Mouse (Mus musculus) stomach, postnatal 0 days (tissue): ENCODE data around the gene Dnmt3a. TPM values are rescaled to one million over a fixed set of nuclear protein-coding genes. Genes with fewer than 3 reads are reported as not detected.

Experiments used
- ATAC-seq: fragments of 200-750 bp; cut with Nextera tagmentation; 2 replicates; pipeline ENCODE4 v1.8.0; 2017; ENCODE audit not compliant: low FRiP score, low TSS enrichment
- DNase-seq: peaks from one replicate; pipeline ENCODE4 v3.0.0-alpha.2; 2016; ENCODE audit warnings: low spot score
- H3K27ac ChIP-seq: fragments of 300-500 bp; sonication (generic); replicated peaks from 2 replicates; pipeline ENCODE4 v1.5.1; 2014; ENCODE audit warnings: mild to moderate bottlenecking, control low read depth
- H3K27me3 ChIP-seq: fragments of 300-500 bp; sonication (generic); 2 replicates; pipeline ENCODE4 v1.6.1; 2014; ENCODE audit warnings: low read length; ENCODE audit not compliant: control insufficient read depth, insufficient read depth
- H3K36me3 ChIP-seq: fragments of 300-500 bp; sonication (generic); 2 replicates; pipeline ENCODE4 v1.6.1; 2014; ENCODE audit warnings: low read length, mixed read lengths; ENCODE audit not compliant: control insufficient read depth, insufficient read depth
- H3K4me1 ChIP-seq: fragments of 300-500 bp; sonication (generic); replicated peaks from 2 replicates; pipeline ENCODE4 v1.6.1; 2014; ENCODE audit warnings: antibody characterized with exemption; ENCODE audit not compliant: control insufficient read depth, insufficient read depth
- H3K4me2 ChIP-seq: fragments of 300-500 bp; sonication (generic); replicated peaks from 2 replicates; pipeline ENCODE4 v1.6.1; 2014; ENCODE audit warnings: low read depth, mild to moderate bottlenecking, control low read depth, moderate library complexity
- H3K4me3 ChIP-seq: fragments of 300-500 bp; sonication (generic); 2 replicates; pipeline ENCODE4 v1.5.1; 2014; ENCODE audit warnings: low read depth, low read length, control low read depth
- H3K9ac ChIP-seq: fragments of 300-500 bp; sonication (generic); 2 replicates; pipeline ENCODE4 v1.6.1; 2014; ENCODE audit warnings: mild to moderate bottlenecking, low read length, control low read depth, mixed read lengths
- H3K9me3 ChIP-seq: fragments of 300-500 bp; sonication (generic); 2 replicates; pipeline ENCODE4 v1.6.1; 2016; ENCODE audit warnings: low read length; ENCODE audit not compliant: control insufficient read depth
- CTCF ChIP-seq: IDR thresholded peaks from 2 replicates; pipeline ENCODE4 v1.5.1; 2016; ENCODE audit warnings: antibody characterized with exemption, low read depth, mild to moderate bottlenecking, moderate library complexity
- EP300 ChIP-seq: optimal IDR thresholded peaks from 2 replicates; pipeline ENCODE3; 2016; ENCODE audit warnings: antibody characterized with exemption
- WGBS: fragments of 180-500 bp; shearing (Covaris S2); extraction: QIAGEN DNeasy Blood & Tissue Kit; methylation state at CpG from one replicate; pipeline ENCODE4 v1.1.7; 2014; 5-methylcytosine and 5-hydroxymethylcytosine counted together
- polyA plus RNA-seq: library from polyadenylated mRNA; unstranded; fragments of >200 nt; fragmentation: Nextera tagmentation; extraction: Ambion mirVana; gene quantifications from 2 replicates; pipeline ENCODE4 v1.2.1, GENCODE M21; 2015

Dnmt3a gene
- polyA plus RNA-seq, 1 experiment from 2014 or later, result 44.0 TPM

DNA sequence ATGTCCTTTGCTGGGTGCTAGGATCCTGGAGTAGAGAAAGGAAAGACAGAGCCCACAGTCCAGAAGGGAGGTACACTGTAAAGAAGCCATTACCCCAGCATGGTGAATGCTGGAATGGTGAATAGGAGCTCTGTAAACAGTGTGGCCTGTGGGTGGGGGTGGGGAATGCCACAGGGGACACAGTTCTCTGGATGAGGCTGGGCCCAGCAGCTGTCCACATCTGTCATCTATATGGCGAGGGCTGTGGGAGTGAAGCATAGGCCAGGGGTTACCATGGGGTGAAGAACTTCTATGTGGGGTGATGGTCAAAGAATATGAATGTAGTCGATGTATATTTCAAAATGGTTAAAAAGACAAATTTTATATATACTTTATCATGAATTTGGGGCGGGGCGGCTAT lies 52.9 kb downstream of the Dnmt3a start:
- ATAC-seq (no peak), DNase-seq (no peak)
- H3K4me3 ChIP-seq, result no peak overlapping the region
- peaks cover 13% of the 10 kb centered on the region; the same call in 1 of the 2 replicates for H3K4me1 ChIP-seq
- H3K27ac ChIP-seq, result no peak overlapping the region
- H3K27me3 ChIP-seq, result no peaks in the 10 kb centered on the region
- no peak overlapping the region for H3K4me2 ChIP-seq
- no peak for TF ChIP-seq EP300
- no peaks in the 10 kb centered on the region for H3K9me3 ChIP-seq
- H3K36me3 ChIP-seq, result peaks cover 9% of the 10 kb centered on the region
- 89% methylated on average over 4 of the region's 4 CpGs for WGBS
- H3K9ac ChIP-seq, result no peak overlapping the region

DNA sequence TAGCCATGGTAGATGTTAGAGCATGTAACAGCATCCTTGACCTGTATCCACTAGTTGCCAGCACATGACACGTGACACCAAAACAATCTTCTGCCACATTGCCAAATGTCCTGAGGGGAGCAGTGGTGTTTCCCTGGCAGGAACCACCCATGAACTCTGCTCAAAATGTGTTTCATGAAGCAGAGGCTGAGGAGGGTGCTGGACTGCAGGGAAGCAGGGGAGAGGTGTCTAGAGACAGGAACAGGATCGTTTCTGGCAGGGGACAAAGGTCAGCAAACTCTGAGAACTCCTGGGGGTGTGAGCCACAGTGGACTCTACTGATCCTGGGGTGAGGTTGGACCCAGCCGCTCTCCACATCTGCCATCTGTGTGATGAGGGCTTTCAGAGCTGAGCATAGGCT lies 53.7 kb downstream of the Dnmt3a start:
- Histone ChIP-seq H3K27me3 (no peaks in the 10 kb centered on the region), H3K9me3 (no peaks in the 10 kb centered on the region), H3K36me3 (peaks cover 12% of the 10 kb centered on the region), H3K4me2 (no peak overlapping the region), H3K27ac (no peak overlapping the region), H3K4me3 (no peak overlapping the region), H3K9ac (no peak overlapping the region), H3K4me1 (peaks cover 13% of the 10 kb centered on the region; the same call in 1 of the 2 replicates)
- no peak for TF ChIP-seq EP300
- TF ChIP-seq CTCF, result no peak
- 62% methylated on average over 3 of the region's 3 CpGs for WGBS
- ATAC-seq (no peak), DNase-seq (no peak)

DNA sequence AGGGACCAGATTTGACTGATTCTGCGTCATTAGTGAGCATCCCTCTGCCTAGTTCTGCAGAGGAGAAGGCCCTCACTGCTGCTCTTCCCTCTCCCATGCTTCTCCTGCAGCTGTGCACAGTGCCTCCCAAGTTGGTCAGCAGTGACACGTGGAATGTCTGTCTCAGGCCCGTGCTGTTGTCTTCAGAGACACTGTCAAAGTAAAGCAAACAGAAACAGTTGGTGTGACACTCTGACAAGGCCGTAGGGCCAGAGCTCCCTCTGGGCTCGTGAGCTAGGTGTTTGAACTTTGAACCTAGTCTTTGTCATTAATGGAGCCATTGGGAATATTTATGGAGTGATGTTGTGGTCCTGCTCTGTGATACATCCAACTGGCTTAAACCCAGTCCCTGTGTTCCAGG lies 54.2 kb downstream of the Dnmt3a start:
- H3K4me2 ChIP-seq, result no peak overlapping the region
- peaks cover 12% of the 10 kb centered on the region for H3K36me3 ChIP-seq
- DNase-seq, result no peak
- H3K4me3 ChIP-seq, result no peak overlapping the region
- WGBS, result 49% methylated on average over 5 of the region's 5 CpGs
- no peak for TF ChIP-seq CTCF
- no peak for TF ChIP-seq EP300
- H3K27ac ChIP-seq, result no peak overlapping the region
- H3K9ac ChIP-seq, result no peak overlapping the region
- H3K9me3 ChIP-seq, result no peaks in the 10 kb centered on the region
- peaks cover 13% of the 10 kb centered on the region; the same call in 1 of the 2 replicates for H3K4me1 ChIP-seq
- H3K27me3 ChIP-seq, result no peaks in the 10 kb centered on the region
- ATAC-seq, result no peak

DNA sequence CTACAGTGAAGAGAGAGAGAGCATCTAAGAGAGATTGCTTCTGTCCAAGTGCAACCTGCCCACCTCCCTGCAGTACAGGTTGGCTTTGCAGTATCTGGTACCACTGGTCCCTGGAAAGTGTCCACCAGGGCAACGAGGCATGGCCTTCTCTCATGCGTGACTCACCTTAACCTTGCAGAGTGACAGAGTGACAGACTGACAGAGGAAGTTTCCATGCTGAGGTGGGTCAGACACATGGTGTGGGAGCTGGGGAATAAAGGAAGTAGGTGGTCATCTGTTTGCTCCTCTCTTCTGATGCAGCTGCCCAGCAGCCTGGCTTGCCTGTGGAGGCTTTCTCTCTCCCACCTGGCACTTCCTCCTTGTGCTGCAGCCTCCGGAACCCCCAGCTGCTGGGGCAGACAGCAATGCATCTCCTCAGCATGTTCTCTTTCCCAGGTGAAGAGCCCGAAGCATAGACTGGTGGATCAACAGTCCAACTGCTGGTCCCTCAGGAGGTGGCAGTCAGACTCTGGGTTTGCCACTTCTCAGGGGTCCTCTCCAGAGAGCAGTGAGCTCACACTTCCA lies 55.9 kb downstream of the Dnmt3a start:
- Histone ChIP-seq H3K4me2 (no peak overlapping the region), H3K4me3 (no peak overlapping the region), H3K4me1 (no peaks in the 10 kb centered on the region), H3K36me3 (peaks cover 17% of the 10 kb centered on the region), H3K27me3 (no peaks in the 10 kb centered on the region), H3K27ac (no peak overlapping the region), H3K9ac (no peak overlapping the region), H3K9me3 (no peaks in the 10 kb centered on the region)
- no peak for TF ChIP-seq CTCF
- TF ChIP-seq EP300, result no peak
- no peak for ATAC-seq
- DNase-seq, result no peak
- WGBS, result 81% methylated on average over 4 of the region's 4 CpGs

DNA sequence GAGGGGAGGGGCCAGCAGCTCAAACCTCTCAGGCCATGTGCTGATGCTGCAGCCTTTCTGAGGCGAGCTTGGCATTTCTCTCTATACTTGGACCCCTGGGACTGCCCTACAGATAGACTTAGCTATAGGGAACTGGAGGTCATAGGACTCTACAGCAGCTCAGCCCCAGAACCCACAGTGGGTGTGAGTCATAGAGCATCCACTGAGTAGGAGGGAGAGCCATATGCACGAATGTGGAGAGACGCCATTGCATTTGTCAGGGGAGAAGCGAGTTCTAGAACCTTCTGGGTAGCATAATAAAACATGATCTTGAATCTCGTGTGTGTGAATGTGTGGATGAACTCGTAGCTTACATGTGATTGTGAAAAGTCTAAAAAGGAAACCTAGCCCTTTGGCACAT lies 56.4 kb downstream of the Dnmt3a start:
- TF ChIP-seq EP300 (no peak), CTCF (no peak)
- Histone ChIP-seq H3K4me2 (no peak overlapping the region), H3K27ac (no peak overlapping the region), H3K4me1 (no peaks in the 10 kb centered on the region), H3K27me3 (no peaks in the 10 kb centered on the region), H3K4me3 (no peak overlapping the region), H3K9ac (no peak overlapping the region), H3K9me3 (no peaks in the 10 kb centered on the region), H3K36me3 (peaks cover 17% of the 10 kb centered on the region)
- ATAC-seq, result no peak
- no peak for DNase-seq
- WGBS, result 85% methylated on average over 6 of the region's 6 CpGs

DNA sequence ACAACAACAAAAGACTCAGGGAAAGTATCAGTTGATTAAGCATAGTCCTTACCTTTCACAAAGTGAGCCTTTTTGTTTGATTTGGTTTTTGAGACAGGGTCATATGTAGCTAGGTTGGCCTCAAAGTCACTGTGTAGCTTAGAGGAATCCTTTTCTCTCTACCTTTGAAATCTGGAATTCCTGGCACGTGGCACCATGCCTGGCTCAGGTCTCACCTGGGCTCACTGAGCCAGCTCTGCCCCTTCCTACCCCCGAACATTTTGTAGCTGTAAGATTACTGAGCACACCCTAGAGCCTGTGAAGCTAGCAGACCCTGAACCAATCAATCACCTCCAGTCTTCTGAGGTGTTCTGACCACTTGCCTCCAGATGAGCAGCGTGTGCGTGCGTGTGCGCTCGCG lies 58.4 kb downstream of the Dnmt3a start:
- Histone ChIP-seq H3K9me3 (no peaks in the 10 kb centered on the region), H3K9ac (no peak overlapping the region), H3K27ac (no peak overlapping the region), H3K4me1 (no peaks in the 10 kb centered on the region), H3K27me3 (no peaks in the 10 kb centered on the region), H3K4me2 (no peak overlapping the region), H3K36me3 (peaks cover 14% of the 10 kb centered on the region), H3K4me3 (no peak overlapping the region)
- no peak for TF ChIP-seq EP300
- no peak for TF ChIP-seq CTCF
- 87% methylated on average over 8 of the region's 8 CpGs for WGBS
- ATAC-seq (no peak), DNase-seq (no peak)
